In genomic region chr3:26850207-26850606, GRCm38 (mm10) we compare ENCODE assay signal across 28 mouse cellular contexts.
DNase-seq lines count a peak whose midpoint lies in the region; ATAC-seq lines count a peak whose summit lies in the region.
"Had no signal": no experiment of that assay in that cellular context is flagged by ENCODE, and none has a peak within 500 bp of the region (broad histone marks: within the 10 kb centered on the region; RNA-seq: fewer than 3 reads in every experiment).

No protein-coding gene starts in this region.

- H3K27me3 ChIP-seq in forebrain, embryonic 13.5 days: no peaks in the 10 kb centered on the region
- H3K27me3 ChIP-seq in forebrain, embryonic 11.5 days (ENCODE audit: control insufficient read depth, insufficient read depth, low read length): no peaks in the 10 kb centered on the region
- H3K27me3 ChIP-seq in midbrain, embryonic 13.5 days: no peaks in the 10 kb centered on the region
- H3K27me3 ChIP-seq in midbrain, embryonic 14.5 days (ENCODE audit: control insufficient read depth, insufficient read depth, low read length): no peaks in the 10 kb centered on the region
- H3K27me3 ChIP-seq in forebrain, embryonic 14.5 days (replicated peaks; ENCODE audit: control insufficient read depth, insufficient read depth, low read length): no peaks in the 10 kb centered on the region
- H3K27me3 ChIP-seq in forebrain, embryonic 16.5 days (replicated peaks; ENCODE audit: control insufficient read depth, insufficient read depth, low read length): no peaks in the 10 kb centered on the region
- H3K27me3 ChIP-seq: CH12.LX; embryonic facial prominence, embryonic 13.5 days; heart, embryonic 13.5 days; intestine, embryonic 15.5 days had no signal

- no peak for DNase-seq in forebrain, embryonic 11.5 days (ENCODE audit: low spot score)
- no peak for DNase-seq in midbrain, embryonic 14.5 days
- DNase-seq in forebrain, embryonic 14.5 days (ENCODE audit: low spot score): no peak
- DNase-seq in cerebellum, postnatal 25 days: no peak
- DNase-seq: adrenal gland, postnatal 14 days; B cell, adult 2 months; cerebellum, adult 11 months; cerebellum, adult 2 months; cerebellum, adult 9-11 months; cerebellum, postnatal 36 days; embryo, embryonic 11 days; gastrocnemius, adult 2 months; gastrocnemius, postnatal 14 days; heart, adult 18-20 months; heart, postnatal 14 days; heart, postnatal 4 days; kidney, adult 11 months had no signal

- H3K4me1 ChIP-seq in forebrain, embryonic 13.5 days: peaks cover 11% of the 10 kb centered on the region
- H3K4me1 ChIP-seq in forebrain, embryonic 11.5 days (replicated peaks; ENCODE audit: control insufficient read depth, insufficient read depth, low read length): peaks cover 2% of the 10 kb centered on the region; the same call in 1 of the 2 replicates
- peaks cover 12% of the 10 kb centered on the region for H3K4me1 ChIP-seq in midbrain, embryonic 13.5 days (replicated peaks)
- no peaks in the 10 kb centered on the region for H3K4me1 ChIP-seq in midbrain, embryonic 14.5 days (ENCODE audit: control insufficient read depth, insufficient read depth, low read length)
- peaks cover 9% of the 10 kb centered on the region for H3K4me1 ChIP-seq in forebrain, embryonic 14.5 days (ENCODE audit: control insufficient read depth, insufficient read depth, low read length)
- H3K4me1 ChIP-seq in forebrain, embryonic 16.5 days (replicated peaks; ENCODE audit: control insufficient read depth, insufficient read depth, low read length): peaks cover 12% of the 10 kb centered on the region
- H3K4me1 ChIP-seq: embryonic facial prominence, embryonic 10.5 days; embryonic facial prominence, embryonic 13.5 days; heart, embryonic 13.5 days; intestine, embryonic 15.5 days had no signal

- H3K9me3 ChIP-seq in forebrain, embryonic 13.5 days (replicated peaks): no peaks in the 10 kb centered on the region
- no peaks in the 10 kb centered on the region for H3K9me3 ChIP-seq in forebrain, embryonic 11.5 days (ENCODE audit: control insufficient read depth, low read length)
- H3K9me3 ChIP-seq in midbrain, embryonic 13.5 days: 0 out of 2 replicates have a peak, but pooled peaks cover 6% of the 10 kb centered on the region
- H3K9me3 ChIP-seq in midbrain, embryonic 14.5 days (ENCODE audit: control insufficient read depth, low read length): no peaks in the 10 kb centered on the region
- H3K9me3 ChIP-seq in forebrain, embryonic 14.5 days (replicated peaks; ENCODE audit: control insufficient read depth, low read length): no peaks in the 10 kb centered on the region
- H3K9me3 ChIP-seq in forebrain, embryonic 16.5 days (ENCODE audit: control insufficient read depth, low read length): no peaks in the 10 kb centered on the region
- H3K9me3 ChIP-seq: embryonic facial prominence, embryonic 10.5 days; embryonic facial prominence, embryonic 13.5 days; G1E; heart, embryonic 13.5 days; intestine, embryonic 15.5 days had no signal

- no peak overlapping the region for H3K4me2 ChIP-seq in forebrain, embryonic 13.5 days
- H3K4me2 ChIP-seq in forebrain, embryonic 11.5 days (ENCODE audit: low read depth, low read length, severe bottlenecking): no peak overlapping the region
- H3K4me2 ChIP-seq in midbrain, embryonic 13.5 days (replicated peaks): no peak overlapping the region
- H3K4me2 ChIP-seq in midbrain, embryonic 14.5 days (ENCODE audit: low read length): no peak overlapping the region
- no peak overlapping the region for H3K4me2 ChIP-seq in forebrain, embryonic 14.5 days (ENCODE audit: low read length)
- no peak overlapping the region for H3K4me2 ChIP-seq in forebrain, embryonic 16.5 days (ENCODE audit: low read length)
- H3K4me2 ChIP-seq: embryonic facial prominence, embryonic 13.5 days; heart, embryonic 13.5 days; intestine, embryonic 15.5 days had no signal

- H3K36me3 ChIP-seq in forebrain, embryonic 13.5 days (ENCODE audit: poor library complexity, severe bottlenecking): no peaks in the 10 kb centered on the region
- no peaks in the 10 kb centered on the region for H3K36me3 ChIP-seq in forebrain, embryonic 11.5 days (ENCODE audit: control insufficient read depth, insufficient read depth, low read length)
- no peaks in the 10 kb centered on the region for H3K36me3 ChIP-seq in midbrain, embryonic 13.5 days
- no peaks in the 10 kb centered on the region for H3K36me3 ChIP-seq in midbrain, embryonic 14.5 days (ENCODE audit: control insufficient read depth, insufficient read depth, low read length)
- no peaks in the 10 kb centered on the region for H3K36me3 ChIP-seq in forebrain, embryonic 14.5 days (ENCODE audit: control insufficient read depth, insufficient read depth, low read length)
- H3K36me3 ChIP-seq in forebrain, embryonic 16.5 days (ENCODE audit: control insufficient read depth, insufficient read depth): no peaks in the 10 kb centered on the region
- H3K36me3 ChIP-seq: embryonic facial prominence, embryonic 10.5 days; embryonic facial prominence, embryonic 13.5 days; G1E; heart, embryonic 13.5 days; intestine, embryonic 15.5 days had no signal

- peak overlapping the region; percentile 48; the same call in 1 of the 2 replicates for H3K27ac ChIP-seq in forebrain, embryonic 13.5 days
- no peak overlapping the region for H3K27ac ChIP-seq in forebrain, embryonic 11.5 days (ENCODE audit: low read depth, low read length)
- H3K27ac ChIP-seq in midbrain, embryonic 13.5 days: no peak overlapping the region
- no peak overlapping the region for H3K27ac ChIP-seq in midbrain, embryonic 14.5 days (replicated peaks; ENCODE audit: low read depth, low read length)
- H3K27ac ChIP-seq in forebrain, embryonic 14.5 days (ENCODE audit: low read depth, low read length): peak overlapping the region; percentile 59; the same call in 1 of the 2 replicates
- peak overlapping the region; percentile 76 for H3K27ac ChIP-seq in forebrain, embryonic 16.5 days (ENCODE audit: low read length)
- H3K27ac ChIP-seq: embryonic facial prominence, embryonic 10.5 days; embryonic facial prominence, embryonic 13.5 days; gastrocnemius, adult 2 months; heart, embryonic 13.5 days; intestine, embryonic 15.5 days had no signal

- no peak overlapping the region for H3K4me3 ChIP-seq in forebrain, embryonic 13.5 days
- no peak overlapping the region for H3K4me3 ChIP-seq in forebrain, embryonic 11.5 days (ENCODE audit: low read depth, low read length)
- H3K4me3 ChIP-seq in midbrain, embryonic 13.5 days (replicated peaks): no peak overlapping the region
- H3K4me3 ChIP-seq in midbrain, embryonic 14.5 days (replicated peaks; ENCODE audit: low read depth, low read length): no peak overlapping the region
- H3K4me3 ChIP-seq in forebrain, embryonic 14.5 days (ENCODE audit: low read depth, low read length): no peak overlapping the region
- no peak overlapping the region for H3K4me3 ChIP-seq in forebrain, embryonic 16.5 days (replicated peaks; ENCODE audit: low read length)
- H3K4me3 ChIP-seq: embryonic facial prominence, embryonic 10.5 days; embryonic facial prominence, embryonic 13.5 days; erythroblast, embryonic 14.5 days; gastrocnemius, adult 2 months; heart, embryonic 13.5 days; intestine, embryonic 15.5 days had no signal

- ATAC-seq in forebrain, embryonic 13.5 days: peak; percentile 17
- ATAC-seq in forebrain, embryonic 11.5 days (replicated peaks; ENCODE audit: low FRiP score): no peak
- ATAC-seq in midbrain, embryonic 13.5 days: peak; percentile 65; the same call in 1 of the 2 replicates
- no peak for ATAC-seq in midbrain, embryonic 14.5 days (ENCODE audit: low FRiP score, low TSS enrichment)
- ATAC-seq in forebrain, embryonic 14.5 days: no peak
- no peak for ATAC-seq in forebrain, embryonic 16.5 days
- ATAC-seq: intestine, embryonic 15.5 days; Patski had no signal

- no peak overlapping the region for H3K9ac ChIP-seq in forebrain, embryonic 13.5 days
- H3K9ac ChIP-seq in forebrain, embryonic 11.5 days (ENCODE audit: low read length): no peak overlapping the region
- no peak overlapping the region for H3K9ac ChIP-seq in midbrain, embryonic 13.5 days (replicated peaks)
- H3K9ac ChIP-seq in midbrain, embryonic 14.5 days (replicated peaks; ENCODE audit: low read length): no peak overlapping the region
- H3K9ac ChIP-seq in forebrain, embryonic 14.5 days (ENCODE audit: low read length): no peak overlapping the region
- no peak overlapping the region for H3K9ac ChIP-seq in forebrain, embryonic 16.5 days (replicated peaks; ENCODE audit: low read depth, low read length)
- H3K9ac ChIP-seq: embryonic facial prominence, embryonic 13.5 days; heart, embryonic 13.5 days; intestine, embryonic 15.5 days had no signal

Comparison
In these comparisons a context has a peak if more than half of its experiments do, and no peak if none do; other contexts are left out.
1. ATAC-seq: peak in forebrain, embryonic 13.5 days (single experiment) and midbrain, embryonic 13.5 days (single experiment); none in forebrain, embryonic 11.5 days (single experiment), midbrain, embryonic 14.5 days (single experiment), forebrain, embryonic 14.5 days (single experiment) and forebrain, embryonic 16.5 days (single experiment).
2. H3K27ac ChIP-seq: peak in forebrain, embryonic 13.5 days (single experiment), forebrain, embryonic 14.5 days (single experiment) and forebrain, embryonic 16.5 days (single experiment); none in forebrain, embryonic 11.5 days (single experiment), midbrain, embryonic 13.5 days (single experiment) and midbrain, embryonic 14.5 days (single experiment).